Mouse (Mus musculus) spleen, adult 12 weeks (tissue): Measurements from ENCODE around the gene Rps19.
"Not testable (repeated sequence)": the region's sequence is repeated elsewhere in the genome, so short reads cannot be mapped to it uniquely, and the experiment has no call there.

ENCODE experiments used
- DNase-seq: peaks from one replicate; pipeline ENCODE4 v3.0.0; 2022; ENCODE audit warnings: low spot score

Gene Rps19

DNA sequence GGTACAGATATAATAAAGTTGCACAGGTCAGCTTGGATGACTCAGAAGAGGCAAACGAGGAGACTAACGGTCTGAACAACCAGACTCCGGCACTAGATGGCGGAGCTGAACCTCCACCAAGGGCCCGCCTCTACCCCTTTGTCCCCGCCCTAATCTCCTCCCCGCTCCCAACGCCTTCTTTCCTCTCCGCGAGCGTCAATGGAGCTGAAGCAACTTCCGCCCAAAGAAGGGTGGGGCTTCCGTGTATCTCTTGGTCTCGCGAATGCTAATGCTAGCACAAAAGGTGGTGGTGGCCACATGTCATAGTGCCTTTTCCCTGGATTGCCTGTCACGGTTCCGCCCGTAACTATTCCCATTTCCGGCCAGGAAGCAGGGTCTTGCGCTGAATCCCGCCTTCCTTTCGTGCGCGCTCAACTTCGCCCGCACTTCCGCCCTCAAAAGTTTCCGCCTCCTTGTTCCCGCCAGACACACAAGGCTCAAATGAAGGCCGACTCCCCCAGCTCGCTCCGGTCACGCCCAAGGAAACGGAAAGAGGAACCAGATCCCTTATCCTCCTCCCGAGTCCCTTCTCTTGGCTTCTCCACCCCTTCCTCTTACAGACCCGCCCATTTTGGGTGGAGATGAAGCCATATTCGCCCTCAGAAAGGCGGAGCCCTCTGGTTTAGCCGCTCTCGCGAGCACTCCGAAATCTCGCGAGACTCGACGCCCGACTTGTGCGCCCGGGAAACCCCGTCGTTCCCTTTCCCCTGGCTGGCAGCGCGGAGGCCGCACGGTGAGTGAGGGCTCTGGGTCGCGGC is at the start of gene Rps19:
TSS of gene Rps19 (plus strand) at position 476 of the 797 bp plus-strand sequence.
- peak; percentile 97 for DNase-seq

DNA sequence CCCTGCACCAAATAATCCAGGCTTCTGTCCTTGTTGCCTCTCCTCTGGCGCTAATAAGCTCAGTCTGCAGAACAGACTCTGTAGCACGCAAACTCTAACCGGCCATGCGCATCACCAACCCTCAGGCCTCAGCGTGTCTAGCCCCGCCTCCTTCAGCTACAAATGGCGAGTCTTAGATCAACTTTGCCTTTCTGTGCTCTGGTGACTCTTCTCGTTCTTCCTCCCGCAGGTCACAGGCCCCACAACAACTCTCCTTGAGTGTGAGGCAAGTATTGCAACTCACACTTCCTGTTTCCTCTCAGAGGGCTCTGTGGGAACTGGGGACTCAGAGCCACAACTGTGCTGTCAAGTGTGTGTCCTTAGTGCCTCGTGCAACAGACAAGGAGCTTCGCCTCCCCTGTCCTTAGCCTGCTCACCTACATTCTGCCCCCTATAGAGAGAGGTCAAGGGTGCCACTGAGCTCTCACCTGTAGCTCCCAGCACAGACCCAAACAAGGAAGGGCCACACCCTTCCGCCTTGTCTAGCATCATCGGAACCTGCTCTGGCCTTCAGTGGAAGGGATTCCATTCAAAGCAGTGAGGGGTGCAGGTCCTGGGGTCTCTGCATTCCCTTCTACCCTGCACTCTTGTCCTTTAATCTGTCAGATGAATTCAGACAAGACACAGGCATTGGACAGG is 45.3 kb upstream of the Rps19 start:
- peak; percentile 47 for DNase-seq

DNA sequence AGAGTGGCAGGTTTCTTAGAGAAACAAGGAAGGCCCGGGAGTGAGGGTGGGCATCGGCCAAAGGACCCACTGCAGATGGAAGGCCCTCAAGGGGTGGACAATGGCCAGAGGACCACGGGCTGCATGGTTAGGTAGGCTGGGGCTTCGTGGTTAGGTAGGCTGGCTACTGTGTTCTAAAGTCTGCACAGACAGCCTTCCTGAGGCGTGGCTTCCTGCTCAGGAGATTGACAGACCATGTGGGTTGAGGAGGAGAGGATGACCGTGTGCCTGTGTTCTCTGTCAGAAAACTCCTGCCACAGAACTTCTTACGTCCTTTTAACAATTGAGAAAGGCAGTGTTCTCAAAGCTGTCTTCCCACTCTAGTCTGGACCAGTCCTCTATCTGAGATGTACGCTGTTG is 44.8 kb upstream of the Rps19 start:
- no peak for DNase-seq

DNA sequence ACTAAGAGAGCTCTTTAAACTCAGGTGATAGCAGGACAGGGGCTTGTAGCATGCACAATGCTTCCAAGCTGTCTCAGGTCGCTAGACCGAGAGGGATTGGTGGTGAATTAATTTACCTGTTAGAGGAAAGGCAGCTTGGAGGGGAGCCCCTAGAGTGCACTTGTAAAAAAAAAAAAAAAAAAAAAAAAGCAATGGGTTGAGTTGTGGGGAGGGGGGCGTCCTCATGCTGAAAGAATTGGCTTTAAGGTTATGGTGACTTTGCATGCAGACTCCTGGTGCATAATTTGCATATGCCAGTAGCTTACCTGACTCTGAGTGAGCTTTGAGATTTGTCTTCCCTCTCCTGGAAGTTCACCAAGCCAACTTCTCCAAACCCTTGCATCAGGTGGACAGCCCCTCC is 43.8 kb upstream of the Rps19 start:
- DNase-seq: no peak

DNA sequence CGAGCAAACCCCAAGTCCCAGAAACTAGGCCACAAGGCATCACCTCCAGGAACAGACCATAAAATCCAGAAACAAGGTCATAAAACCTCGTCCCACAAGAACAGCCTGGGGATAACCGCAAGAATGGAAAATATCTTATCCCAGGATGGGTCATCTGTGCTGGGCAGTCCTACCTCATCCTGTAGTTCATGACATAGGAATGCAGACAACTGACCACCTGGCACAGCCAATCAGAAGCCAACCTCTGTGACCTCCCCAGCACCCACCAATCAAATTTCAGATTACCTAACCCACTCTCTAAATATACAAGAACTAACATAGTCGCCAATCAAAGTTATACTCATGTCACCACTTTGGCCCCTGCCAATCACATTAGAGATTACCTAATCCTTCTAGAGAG is 43.2 kb upstream of the Rps19 start:
- DNase-seq: no peak

DNA sequence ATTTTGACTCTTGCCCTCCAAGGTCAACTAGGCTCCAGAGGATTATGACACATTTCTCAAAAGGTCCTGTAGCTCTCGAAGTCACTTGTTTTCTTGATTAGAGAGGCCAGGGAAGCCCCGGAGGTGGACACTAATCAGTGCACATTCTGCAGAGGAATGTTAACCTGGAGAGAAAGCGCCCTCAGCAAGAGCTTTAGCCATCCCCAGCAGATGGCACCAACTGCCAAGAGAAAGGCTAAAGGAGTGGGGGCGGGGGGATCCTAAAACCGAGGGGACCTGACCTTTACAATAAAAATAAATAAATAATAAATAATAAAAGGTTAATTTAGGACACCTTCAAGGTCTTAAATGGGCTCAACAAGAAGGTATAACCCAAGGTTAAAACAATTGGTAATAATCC is 40.0 kb upstream of the Rps19 start:
- DNase-seq: no peak

DNA sequence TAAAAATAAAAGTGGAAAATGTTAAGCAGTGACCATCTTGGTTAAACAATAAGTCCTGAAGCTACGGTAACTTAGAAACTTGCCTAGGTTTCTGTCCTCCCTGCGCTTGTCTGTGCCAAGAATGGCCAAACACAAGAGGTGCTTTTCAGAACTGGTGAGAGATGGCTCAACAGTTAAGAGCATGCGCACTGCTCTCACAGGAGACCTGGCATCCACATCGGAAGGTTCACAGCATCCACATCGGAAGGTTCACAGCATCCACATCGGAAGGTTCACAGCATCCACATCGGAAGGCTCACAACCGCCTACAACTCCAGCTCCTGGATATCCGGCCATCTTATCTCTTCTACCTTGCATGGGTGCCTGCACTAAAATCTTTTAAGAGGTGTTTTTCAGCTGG is 39.0 kb upstream of the Rps19 start:
- DNase-seq: no peak

DNA sequence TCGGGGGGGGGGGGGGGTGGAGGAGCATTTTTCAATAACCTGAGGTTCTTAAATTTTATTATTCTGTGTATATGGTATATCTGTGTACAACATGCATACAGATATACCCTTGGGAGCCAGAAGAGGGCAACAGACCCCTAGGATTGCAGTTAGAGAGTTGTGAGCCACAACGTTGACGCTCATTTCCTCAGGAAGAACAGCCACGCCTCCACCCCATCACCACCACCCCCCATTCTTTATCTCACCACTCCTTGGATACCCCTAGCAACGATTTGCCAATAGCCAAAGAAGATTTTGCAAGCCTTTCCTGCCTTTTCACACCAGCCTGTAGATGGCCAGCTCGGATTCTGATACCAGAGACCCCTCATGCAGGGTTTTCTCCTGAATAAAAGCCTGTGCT is 38.5 kb upstream of the Rps19 start:
- DNase-seq: no peak

DNA sequence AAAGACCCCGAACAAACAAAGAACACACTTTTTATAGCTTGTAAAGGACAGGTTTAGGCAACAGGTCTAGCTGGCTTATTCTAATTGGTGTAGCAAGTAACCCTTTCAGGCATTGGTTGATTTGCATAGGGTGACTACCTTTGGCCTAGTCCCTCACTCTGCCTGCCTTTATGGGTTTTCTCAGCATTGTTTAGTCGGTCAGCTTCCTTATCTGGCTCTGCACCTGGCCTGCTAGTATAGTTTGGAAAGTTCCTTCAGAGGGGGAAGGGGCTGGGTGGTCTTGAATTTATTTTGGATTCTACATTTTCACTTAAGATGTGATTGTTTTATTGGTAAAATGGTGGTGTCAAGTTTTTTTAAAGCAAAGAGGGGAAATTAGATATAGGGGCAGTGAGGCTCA is 37.6 kb upstream of the Rps19 start:
- not testable (repeated sequence) for DNase-seq

DNA sequence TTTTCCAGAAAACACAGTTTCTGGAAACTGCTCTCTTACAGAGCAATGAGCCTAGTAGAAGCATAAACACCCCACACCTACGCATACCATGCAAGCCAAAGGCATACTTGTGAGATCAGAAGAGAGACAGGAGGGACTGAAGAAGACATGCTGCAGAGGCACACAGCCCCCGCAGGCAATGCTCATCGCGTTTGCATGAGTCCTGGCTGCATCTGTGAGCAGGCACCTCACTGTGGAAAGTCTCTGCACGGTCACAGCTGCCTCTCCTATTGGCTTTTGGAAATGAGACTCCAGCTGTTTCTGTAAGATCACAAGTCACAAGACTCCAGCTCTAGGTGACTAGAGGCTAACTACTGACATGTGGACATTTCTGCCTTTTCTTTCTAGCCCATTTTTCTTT is 34.0 kb upstream of the Rps19 start:
- DNase-seq: no peak

DNA sequence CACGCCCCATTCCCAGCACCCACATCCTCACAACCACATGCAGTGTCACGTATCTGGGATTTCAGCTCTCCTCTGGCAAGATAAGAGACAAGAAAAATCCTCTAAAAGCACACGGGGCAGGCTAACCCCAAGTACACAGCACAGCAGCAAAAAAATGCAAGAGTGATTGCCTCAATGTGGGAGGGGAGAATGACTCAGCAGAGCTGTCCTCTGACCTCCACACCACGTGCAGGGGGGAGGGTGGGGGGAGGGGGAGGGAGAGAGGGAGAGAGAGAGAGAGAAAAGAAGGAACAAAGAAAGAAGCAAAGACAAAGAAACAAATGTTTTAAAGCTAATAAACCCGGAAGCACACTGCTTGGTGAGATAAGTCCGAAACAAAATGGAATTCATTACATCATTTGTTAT is 33.3 kb upstream of the Rps19 start:
- DNase-seq: peak; percentile 33

DNA sequence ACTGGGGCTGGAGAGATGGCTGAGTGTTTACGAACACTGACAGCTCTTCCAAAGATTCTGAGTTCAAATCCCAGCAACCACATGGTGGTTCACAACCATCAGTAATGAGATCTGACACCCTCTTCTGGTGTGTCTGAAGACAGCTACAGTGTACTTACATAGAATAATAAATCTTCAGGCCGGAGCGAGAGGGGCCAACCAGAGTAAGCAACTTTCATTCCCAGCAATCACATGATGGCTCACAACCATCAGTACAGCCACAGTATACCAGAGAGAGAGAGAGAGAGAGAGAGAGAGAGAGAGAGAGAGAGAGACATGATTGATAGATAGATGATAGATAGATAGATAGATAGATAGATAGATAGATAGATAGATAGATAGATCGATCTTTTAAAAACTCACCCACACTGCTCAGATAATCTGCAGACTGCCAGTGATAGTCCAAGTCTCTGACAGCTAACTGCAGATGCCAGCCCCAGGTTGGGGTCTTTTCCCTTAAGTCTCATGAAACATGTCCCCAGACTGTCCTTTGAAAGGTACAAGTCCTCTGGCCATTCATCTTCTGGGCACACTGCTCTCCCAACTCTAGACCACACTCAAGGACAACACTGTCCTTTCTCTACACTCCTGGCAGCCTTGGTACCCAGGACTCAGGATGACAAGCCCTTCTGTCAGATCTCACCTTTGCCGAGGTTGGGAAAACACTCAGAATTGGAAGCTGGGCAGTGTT is 32.4 kb upstream of the Rps19 start:
- no peak for DNase-seq

DNA sequence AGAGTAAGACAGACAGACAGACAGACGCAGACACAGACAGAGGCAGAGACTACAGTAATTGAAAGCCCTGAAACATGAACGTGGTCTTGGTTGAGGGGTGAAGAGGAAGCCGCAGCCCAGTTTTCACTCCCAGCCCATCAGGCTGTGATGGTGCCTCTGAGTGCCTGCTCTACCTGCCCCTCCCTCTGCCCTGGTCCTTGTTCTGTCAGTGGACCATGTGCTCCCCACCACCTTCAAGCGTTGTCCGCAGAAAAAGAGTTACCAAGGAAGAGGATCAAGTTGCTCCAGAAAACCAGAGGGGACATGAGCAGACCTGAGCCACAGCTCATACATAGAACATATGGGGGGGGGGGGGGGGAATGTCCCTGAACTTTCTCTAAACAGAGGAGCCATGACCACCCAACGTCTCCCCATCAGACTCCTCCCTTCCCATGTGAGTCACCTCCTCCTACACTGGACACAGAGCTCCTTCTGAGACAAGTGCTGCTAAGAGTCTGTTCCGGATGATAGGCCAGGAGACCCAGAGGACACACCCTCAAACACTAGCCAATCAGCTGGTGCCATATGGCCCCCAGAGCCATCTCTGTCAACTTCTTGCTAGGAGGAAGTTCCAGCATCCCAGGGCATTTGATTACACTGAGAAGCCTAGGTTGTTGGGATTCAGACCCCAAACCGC is 31.5 kb upstream of the Rps19 start:
- peak; percentile 63 for DNase-seq

DNA sequence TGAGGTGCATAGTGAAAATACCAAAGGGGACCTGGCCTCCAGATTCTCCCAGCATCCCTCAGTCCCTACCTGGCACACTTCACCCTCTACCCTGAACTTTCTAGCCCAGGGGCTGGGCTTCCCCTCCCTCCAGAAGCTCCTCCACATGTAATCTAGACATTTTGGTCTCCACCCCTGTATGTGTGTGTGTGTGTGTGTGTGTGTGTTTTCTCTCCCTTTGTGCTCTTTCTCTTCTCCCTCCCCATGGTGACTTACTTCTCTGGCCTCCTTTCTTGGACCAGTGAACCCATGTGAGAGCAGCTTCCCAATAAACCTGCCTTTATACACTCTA is 31.0 kb upstream of the Rps19 start:
- DNase-seq: no peak

DNA sequence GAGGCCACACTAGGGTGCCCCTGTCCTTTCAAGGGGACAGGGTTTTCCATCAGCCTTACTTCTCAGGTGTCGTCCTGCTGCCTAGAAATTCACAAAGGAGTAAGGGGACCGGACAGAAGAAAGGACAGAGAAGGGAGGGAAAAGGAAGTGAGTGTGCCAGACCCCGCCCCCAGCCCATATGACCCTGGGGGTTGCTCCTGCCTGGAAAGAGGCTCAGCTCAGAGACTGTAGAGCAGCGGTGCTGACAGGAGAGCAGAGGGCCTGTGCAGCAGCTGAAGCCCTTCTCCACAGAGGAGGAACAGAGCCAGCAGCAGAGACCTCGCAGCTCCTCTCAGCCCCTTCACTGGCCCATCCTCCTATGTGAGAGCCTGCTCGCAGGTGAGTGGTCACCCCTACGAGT is 30.5 kb upstream of the Rps19 start:
- no peak for DNase-seq

DNA sequence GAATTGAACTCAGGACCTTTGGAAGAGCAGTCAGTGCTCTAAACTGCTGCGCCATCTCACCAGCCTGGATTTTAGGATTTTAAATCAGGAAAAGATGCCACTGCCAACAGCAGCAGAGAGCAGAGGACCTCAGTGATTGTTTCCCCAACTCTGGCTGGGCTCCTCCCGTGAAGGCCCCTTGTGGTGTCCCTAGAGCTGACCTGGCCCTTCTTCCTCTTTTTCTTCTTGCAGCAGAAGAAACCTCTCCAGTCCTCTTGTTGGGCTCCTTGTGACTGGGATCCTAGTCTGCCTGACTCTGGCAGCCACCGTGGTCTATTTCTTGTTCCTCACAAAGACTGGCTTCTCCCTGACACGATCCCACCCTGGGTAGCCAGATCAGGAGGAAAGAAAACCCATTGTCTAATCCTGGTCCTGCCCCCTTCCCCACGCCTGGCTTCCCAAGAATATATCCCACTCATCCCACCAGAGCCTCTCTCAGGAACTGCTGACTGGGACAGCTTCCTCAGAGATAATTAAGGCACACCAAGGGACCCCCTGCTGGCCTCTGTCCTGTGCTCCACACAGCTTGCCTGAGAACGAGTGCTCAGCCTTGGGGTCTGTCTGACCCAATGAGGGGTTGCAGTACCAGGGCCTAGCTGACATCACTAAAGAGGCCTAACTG is 27.6 kb upstream of the Rps19 start:
- no peak for DNase-seq

DNA sequence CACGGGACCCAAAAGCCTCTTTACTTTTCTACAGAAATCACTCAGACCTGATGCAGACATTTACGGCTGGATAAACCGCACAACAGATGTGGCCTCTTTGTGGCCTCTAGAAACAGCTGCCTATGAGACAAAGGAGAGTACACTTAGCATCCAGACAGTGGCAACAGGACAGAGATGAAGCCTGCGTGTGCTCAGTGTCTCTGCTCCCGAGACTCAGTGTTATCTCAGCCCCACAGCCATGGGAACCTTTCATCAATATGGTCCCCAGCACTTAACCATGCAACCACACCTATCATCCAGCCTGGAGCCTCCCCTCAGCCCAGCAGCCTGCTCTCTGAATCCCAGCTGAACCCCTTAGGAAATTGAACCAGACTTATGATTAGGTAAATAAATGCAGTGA is 24.9 kb upstream of the Rps19 start:
- peak; percentile 35 for DNase-seq

DNA sequence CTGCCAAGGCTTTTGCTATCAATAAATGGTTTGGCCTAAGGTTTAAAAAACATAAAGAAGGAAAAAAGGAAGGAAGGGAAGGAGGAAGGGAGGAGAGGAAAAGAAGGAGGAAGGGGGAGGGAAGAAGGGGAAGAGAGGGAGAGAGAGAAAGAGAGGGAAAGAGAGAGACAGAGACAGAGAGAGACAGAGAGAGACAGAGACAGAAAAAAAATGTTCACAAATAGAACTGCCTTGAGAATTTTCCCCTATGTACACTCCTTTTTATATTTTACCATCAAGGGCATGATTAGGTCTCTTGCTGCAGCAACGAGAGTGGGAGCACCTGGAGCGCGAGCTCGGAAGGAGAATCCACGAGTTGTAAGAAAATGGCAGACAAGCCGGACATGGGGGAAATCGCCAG is 22.3 kb upstream of the Rps19 start, which contains the start of gene Gm9844:
TSS of gene Gm9844 (plus strand) at position 301 of the 400 bp plus-strand sequence.
- DNase-seq: no peak

DNA sequence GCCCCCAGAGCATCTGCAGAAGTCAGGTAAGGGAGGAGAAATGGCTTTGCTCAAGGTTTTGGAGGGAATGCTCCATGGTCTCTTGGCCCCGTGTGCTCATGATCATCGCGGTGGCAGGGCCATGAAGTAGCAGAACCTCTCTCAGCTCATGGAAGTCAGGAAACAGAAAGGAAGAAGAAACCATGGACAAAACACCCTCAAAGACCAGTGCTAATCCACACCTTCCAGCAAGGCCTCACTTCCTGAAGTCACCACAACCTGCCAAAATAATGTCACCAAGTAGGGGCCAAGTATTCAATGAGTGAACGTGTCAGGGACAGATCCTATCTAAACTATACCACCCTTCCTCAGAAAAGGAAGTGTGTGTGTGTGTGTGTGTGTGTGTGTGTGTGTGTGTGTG is 21.3 kb upstream of the Rps19 start:
- DNase-seq: no peak

DNA sequence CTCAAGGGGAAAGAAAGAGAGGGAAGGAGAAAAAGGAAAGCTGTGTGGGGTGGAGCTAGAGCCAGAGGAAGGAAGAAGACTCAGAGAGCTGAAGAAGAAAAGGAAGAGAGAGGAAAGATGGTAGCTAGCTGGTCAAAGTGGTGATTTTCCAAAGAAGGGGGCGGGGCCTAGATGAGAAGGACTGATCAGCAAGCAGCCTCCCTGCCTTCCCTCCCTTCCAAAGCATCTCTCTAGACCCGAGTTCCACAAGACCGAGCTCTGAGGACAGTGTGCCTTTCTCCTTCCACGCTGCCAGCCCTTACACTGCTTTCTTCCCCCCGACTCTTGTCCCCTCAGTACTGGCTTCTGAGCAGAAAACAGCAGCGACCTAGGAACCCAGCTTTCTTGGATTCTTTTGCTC is 20.0 kb upstream of the Rps19 start:
- no peak for DNase-seq

DNA sequence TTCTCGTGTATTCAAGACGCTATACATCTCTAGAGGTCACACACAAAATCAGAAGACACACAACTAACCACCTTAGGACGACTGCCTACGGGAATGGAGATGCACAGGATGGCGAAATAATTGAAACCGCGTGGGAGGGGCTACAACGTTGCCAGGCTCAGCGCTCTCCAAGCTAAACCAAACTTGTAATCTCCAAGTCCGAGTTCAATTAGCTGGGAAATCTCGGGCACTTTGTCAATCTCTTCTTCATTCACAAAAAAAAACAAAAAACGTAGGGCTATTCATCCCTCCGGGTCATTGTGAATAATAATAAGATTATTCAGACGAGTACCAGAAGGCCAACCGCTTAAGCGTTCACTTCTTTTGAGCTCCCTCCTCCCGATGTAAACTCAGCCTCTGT is 15.1 kb upstream of the Rps19 start:
- no peak for DNase-seq

DNA sequence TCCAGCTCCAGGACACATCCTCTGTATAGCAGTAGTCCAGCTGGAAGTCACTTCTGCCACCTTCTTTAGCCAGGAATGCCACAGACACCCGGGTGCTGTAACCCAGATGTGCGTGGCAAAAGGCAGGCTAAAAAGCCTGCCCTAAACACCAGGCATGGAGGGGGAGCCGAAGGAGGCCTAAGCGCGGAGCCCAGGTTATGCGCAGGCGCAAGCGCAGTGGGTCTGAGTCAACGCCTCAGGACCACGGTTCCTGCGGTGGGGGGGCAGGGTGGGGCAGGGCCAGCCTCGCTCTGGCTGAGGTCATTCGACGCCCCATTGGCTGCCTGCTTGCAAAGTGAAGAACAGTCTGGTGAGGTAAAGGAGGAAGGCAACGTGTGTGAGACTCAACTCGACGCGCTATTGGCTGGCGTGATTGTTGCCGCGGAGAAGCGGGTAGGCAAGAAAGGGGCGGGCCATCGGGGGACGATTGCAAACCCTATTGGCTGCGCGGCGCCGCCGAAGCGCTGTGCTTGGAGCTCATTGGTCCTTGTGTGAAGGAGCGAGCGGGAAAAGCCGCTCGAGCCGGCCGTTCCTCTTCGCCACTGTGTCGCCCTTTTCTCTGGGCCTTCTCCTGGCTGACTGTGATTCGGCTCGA is 14.5 kb upstream of the Rps19 start, which contains the start of the genes Lypd4 and Dmrtc2:
TSS of gene Lypd4 (minus strand) at position 410 of the 634 bp plus-strand sequence.
TSS of gene Dmrtc2 (plus strand) at position 526 of the 634 bp plus-strand sequence.
- DNase-seq: no peak
